Mouse (Mus musculus): ENCODE results near the gene Ppp1r14b.

The Ppp1r14b gene

GRCm38 (mm10) chr19:6994002-6994401 is 19.2 kb downstream of the Ppp1r14b start:
- DNase-seq (ENCODE audit: low spot score in 2 of 2) = no peak

DNA sequence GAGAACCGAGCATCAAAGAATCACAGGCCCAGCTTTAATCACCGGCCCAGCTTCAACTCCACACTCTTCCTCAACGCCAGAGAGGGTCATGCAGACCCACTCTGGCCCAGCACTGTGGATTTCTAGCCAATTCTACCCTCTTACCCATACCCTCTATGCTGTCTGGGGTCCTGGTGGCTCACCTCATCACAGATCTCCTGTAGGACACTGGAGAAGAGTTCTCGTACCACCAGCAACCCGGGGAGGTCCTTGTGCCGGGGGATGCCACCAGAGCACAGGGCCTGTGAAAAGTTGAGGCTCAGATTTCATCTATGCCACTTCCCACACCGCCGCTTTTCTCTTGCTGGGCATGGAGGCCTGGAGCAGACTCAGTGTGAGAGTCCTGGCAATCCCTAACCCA is 19.7 kb downstream of the Ppp1r14b start:
- DNase-seq (ENCODE audit: low spot score in 2 of 2) = no peak

- peak in 1 of 2 experiments; percentile 68 for DNase-seq (ENCODE audit: low spot score in 2 of 2)
Measured at GRCm38 (mm10) chr19:6995255-6995991, 20.7 kb downstream of the Ppp1r14b start.

DNA sequence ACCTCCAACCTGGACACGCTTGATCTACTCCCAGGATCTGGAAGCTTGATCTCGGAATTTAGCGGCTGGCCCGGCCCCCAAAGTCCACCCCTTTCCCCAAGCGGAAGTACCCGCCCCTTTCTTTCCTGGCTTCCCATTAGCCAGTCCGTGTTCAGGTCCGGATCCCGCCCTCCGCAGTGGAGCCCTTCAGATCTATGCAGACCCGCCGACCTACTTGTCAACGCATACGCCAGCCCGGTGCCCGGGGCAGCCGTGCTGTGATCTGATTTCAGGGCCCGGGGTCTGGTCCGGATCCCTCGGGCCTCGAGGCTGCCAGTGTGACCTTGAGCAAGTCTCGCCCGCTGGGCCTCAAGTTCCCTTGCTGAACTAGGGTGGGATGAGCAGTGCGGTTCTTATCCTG is 21.2 kb downstream of the Ppp1r14b start, which contains the start of the genes Nudt22 and Trpt1:
TSS of gene Nudt22 (minus strand) at position 112 of the 400 bp plus-strand sequence.
TSS of gene Trpt1 (plus strand) at position 126 of the 400 bp plus-strand sequence.
- peak; percentile 80 to 89 for DNase-seq (ENCODE audit: low spot score in 2 of 2)

DNA sequence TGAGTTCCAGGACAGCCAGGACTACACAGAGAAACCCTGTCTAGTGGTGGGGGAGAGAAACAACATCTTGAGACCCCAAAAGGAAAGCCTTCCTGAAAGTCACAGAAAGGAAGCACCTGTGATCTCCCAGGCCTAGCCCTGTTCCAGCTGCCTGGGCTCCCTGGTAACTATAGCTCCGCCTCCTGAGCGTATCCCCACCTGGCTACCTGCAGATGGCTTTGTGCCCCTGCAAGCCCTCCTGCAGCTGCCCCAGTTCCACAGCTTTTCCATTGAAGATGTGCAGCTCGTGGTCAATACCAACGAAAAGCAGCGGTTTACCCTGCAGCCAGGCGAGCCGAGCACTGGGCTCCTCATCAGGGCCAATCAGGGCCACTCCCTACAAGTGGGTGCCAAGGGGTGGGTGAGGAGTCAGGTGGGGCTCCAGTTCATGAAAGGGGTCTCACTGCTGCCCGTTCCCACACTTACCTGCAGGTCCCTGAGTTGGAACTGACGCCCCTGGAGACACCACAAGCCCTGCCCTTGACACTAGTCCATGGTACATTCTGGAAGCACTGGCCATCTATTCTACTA is 23.0 kb downstream of the Ppp1r14b start:
- peak in 1 of 2 experiments; percentile 63 for DNase-seq (ENCODE audit: low spot score in 2 of 2)

- DNase-seq (ENCODE audit: low spot score in 2 of 2) = no peak
Measured at GRCm38 (mm10) chr19:6999360-7000063, 24.7 kb downstream of the Ppp1r14b start.

DNA sequence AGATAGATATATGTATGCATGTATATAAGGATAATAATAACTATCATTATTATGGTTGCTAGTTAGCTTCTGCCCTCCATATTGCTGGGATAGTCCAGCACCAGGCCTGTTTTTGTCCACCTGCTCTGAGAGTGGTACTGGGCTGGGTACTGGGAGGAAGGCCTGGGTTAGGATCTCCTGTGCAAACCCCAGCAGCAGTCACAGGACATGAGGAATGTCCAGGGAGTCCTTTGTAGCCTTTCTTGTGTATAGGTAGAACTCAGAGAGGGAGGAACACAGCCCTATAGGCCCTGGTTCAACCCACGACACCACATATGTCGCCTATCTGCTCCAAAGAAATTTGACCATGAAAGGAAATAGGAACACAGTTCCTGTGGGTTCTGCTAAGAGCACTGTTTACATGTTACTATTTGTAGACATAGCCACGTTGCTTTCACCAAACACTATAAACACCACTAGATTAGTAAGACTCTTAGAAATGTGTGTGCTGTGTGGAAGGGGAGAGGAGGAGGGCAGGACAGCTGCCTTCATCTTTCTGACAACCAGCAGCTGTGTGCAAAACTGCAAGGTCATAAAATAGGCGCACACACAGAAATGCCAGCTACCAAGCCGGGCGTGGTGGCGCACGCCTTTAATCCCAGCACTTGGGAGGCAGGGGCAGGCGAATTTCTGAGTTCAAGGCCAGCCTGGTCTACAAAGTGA is 32.3 kb downstream of the Ppp1r14b start:
- DNase-seq (ENCODE audit: low spot score in 2 of 2) = no peak

GRCm38 (mm10) chr19:7012426-7012825 is 37.7 kb downstream of the Ppp1r14b start:
- DNase-seq (ENCODE audit: low spot score in 2 of 2) = no peak

- DNase-seq (ENCODE audit: low spot score in 2 of 2) = no peak
Measured at GRCm38 (mm10) chr19:7013984-7014383, 39.2 kb downstream of the Ppp1r14b start.

DNA sequence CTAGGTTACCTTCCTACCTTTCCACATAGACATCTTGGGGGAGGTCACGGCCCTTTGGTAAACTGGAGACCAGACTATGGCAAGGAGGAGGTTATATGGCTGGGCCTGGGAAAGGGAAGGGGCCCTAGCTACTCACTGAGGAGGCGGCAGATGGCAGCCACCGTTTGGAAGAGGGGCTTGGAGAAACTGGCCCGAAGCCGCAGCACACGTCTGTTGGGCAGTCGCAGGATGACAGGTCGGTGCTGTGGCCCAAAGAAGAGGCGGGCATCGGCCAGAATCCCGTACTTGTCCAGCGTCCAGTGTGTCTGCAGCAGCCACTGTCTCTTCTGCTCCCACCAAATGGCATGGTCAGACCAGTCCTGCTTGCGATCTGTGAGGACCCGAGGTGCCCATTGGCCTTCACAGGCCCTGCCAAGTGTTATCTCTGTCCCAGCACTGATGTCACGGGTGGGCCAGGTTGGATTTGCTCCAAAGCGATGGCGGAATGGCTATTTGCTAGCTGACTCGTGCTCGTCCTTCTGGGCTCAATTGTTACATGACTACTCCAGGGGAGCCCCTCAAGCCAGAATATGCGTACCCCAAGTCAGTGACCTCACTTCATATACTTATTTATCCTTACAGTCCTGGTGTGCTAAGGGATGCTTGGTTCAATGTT is 39.8 kb downstream of the Ppp1r14b start:
- DNase-seq (ENCODE audit: low spot score in 2 of 2) = no peak

GRCm38 (mm10) chr19:7017541-7018457 is 43.0 kb downstream of the Ppp1r14b start:
- DNase-seq (ENCODE audit: low spot score in 2 of 2) = peak; percentile 67 to 79

- peak in 1 of 2 experiments; percentile 76 for DNase-seq (ENCODE audit: low spot score in 2 of 2)
Measured at GRCm38 (mm10) chr19:7018546-7018945, 43.8 kb downstream of the Ppp1r14b start.

GRCm38 (mm10) chr19:7019191-7019590 is 44.4 kb downstream of the Ppp1r14b start, which contains the start of gene Fermt3:
Gene Fermt3, minus strand, starts transcription at chr19:7019469.
- DNase-seq (ENCODE audit: low spot score in 2 of 2) = peak; percentile 80 to 87

GRCm38 (mm10) chr19:7020224-7020641 is 45.5 kb downstream of the Ppp1r14b start:
- peak; percentile 63 to 80 for DNase-seq (ENCODE audit: low spot score in 2 of 2)

All from spleen, postnatal 4 days (tissue).